Mouse (Mus musculus): ENCODE results near the gene Scarf2.

The Scarf2 gene

DNA sequence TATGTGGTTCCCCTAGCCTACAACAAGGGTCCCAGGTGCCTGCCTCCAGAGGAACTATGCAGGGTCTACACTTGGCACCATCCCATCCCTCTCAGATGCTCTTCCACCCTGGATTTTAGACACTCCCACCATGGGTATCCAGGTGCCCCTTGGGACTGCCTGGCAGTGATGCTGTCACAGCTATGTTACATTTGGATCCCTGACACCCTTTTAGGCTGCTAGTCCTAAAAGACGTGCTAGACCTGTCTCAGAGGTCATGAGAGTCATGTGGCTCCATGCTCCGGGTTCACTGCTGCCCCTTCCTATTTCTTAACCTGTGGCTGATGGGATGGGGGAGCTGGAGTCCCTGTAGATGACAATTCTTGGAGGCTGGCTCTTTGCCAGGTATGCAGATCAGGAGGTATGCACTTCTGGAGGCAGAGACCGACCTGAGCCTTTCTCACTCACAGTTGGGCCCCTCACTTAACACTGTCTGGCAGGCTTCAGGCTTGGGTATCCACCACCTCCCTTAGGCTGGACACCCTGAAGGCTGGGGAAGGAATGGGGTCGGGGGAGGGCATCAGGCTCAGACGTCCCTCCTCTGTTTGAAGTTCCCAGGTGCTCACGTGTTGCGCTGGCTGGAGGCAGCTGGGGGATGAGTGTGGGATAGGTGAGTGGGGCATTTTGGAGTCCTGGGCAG lies 4.8 kb downstream of the Scarf2 start:
- DNase-seq, result peak in 1 of 2 experiments; percentile 39

DNA sequence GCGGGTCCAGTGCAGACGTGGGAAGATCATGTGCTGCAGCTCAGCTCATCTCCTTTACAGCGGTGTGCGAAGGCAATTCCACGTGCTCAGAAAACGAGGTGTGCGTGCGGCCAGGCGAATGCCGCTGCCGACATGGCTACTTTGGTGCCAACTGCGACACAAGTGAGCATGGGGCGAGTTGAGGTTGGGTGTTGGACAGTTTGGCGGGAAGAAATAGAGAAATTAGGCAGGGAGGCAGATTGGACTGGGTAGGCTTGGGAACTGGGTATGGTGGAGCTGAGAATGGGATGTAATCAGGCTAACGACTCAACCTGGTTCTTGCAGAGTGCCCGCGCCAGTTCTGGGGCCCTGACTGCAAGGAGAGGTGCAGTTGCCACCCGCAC lies 5.4 kb downstream of the Scarf2 start:
- no peak for DNase-seq

DNA sequence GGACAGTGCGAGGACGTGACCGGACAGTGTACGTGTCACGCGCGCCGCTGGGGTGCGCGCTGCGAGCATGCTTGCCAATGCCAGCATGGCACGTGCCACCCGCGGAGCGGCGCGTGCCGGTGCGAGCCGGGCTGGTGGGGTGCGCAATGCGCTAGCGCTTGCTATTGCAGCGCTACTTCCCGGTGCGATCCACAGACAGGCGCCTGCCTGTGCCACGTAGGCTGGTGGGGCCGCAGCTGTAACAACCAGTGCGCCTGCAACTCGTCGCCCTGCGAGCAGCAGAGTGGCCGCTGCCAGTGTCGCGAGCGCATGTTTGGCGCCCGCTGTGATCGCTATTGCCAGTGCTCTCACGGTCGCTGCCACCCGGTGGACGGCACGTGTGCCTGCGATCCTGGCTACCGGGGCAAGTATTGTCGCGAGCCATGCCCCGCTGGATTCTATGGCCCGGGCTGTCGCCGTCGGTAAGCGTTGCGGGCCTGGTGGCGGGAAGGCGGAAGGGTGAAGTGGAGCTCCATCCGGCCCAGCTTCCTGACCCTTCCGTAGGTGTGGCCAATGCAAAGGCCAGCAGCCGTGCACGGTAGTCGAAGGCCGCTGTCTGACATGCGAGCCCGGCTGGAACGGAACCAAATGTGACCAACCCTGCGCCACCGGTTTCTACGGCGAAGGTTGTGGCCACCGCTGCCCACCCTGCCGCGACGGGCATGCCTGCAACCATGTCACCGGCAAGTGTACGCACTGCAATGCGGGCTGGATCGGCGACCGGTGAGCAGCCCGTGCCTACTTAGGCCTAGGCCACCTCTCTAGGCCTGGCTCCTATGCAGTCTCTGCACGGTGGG lies 6.0 kb downstream of the Scarf2 start:
- peak; percentile 38 to 59 for DNase-seq

DNA sequence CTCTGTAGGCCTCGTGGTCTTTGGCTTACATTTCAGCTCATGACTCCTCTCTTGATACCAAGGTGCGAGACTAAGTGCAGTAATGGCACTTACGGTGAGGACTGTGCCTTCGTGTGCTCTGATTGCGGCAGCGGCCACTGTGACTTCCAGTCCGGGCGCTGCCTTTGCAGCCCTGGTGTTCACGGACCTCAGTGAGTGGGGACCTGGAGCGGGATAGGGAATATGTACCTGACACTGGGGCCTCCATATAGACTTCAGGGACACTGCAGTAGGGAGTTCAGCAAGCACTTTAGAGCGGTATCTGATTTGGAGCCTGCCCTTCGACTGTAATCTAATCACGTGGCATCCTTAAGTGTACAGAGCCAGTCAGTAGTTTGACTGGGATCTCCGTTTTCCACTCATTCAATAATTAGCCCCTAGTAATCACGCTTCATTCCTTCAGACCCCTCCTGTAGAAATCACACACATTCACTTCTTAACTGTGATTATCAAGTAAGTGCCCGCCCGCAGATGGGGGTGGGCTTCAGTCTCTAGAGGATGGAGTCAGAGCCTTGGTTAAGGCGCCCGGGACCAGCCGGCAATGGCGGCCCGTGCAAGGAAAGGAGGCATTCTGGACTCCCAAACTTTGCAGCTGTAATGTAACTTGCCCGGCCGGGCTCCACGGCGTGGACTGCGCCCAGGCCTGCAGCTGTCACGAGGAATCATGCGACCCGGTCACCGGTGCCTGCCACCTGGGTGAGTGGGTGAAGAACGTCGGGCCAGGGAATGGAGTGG lies 6.8 kb downstream of the Scarf2 start:
- no peak for DNase-seq

DNA sequence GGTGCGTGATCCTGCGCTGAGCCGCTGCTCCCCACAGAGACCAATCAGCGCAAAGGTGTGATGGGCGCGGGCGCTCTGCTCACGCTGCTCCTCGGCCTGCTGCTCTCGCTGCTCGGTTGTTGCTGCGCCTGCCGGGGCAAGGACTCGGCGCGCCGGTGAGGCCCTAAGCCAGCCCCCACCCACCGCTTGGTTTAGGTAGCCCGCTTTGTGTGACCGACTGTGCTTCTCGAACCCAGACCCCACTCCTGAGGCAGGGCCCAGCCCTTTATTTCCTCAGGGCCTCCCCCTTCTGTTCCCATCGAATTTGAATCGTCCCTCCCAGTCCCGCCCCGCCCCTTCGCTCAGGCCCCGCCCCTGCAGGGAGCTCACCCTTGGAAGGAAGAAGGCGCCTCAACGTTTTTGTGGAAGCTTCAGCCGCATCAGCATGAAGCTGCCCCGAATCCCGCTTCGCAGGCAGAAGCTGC lies 7.4 kb downstream of the Scarf2 start:
- no peak for DNase-seq

DNA sequence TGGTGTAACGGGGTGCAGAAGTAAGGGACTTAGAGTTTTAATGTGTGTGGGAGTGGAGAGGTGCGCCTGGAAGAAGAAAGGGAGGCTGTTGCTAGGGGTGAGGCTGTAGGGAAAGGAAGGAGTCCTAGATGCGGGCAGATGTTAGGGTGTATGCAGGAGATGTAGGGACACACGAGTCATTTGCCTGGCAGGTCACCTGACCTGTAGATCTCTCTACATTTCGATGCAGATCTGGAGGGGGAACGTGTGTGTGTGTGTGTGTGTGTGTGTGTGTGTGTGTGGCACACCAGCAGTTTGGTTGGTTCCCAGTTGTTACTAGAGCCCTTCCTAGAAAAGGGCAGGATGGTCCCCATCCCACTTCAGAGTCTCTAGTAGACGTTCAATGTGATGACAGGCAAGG lies 7.9 kb downstream of the Scarf2 start:
- no peak for DNase-seq

DNA sequence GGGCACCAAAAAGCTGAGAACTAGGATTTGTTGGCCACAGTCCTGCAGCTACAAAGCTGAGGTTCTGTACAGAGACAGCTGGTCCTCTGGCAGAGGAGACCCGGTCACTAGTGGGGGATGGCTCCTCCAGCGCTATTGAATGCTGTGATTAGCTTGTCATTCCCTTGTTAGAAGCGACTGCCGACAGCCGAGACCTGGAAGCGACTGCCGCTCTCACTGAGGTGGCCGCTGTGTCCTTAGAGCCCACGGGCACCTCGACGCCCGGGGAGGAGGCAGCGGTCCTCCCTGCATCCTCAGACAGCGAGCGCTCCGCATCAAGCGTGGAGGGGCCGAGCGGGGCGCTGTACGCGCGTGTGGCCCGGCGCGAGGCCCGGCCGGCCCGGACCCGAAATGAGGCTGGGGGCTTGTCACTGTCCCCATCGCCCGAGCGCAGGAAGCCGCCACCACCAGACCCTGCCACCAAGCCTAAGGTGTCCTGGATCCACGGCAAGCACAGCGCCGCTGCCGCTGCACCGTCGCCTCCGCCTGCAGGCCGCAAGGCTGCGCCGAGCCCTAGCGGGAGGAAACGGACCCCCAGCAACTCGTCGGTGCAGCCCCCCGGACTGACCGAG lies 9.6 kb downstream of the Scarf2 start:
- DNase-seq, result peak; percentile 45 to 53

DNA sequence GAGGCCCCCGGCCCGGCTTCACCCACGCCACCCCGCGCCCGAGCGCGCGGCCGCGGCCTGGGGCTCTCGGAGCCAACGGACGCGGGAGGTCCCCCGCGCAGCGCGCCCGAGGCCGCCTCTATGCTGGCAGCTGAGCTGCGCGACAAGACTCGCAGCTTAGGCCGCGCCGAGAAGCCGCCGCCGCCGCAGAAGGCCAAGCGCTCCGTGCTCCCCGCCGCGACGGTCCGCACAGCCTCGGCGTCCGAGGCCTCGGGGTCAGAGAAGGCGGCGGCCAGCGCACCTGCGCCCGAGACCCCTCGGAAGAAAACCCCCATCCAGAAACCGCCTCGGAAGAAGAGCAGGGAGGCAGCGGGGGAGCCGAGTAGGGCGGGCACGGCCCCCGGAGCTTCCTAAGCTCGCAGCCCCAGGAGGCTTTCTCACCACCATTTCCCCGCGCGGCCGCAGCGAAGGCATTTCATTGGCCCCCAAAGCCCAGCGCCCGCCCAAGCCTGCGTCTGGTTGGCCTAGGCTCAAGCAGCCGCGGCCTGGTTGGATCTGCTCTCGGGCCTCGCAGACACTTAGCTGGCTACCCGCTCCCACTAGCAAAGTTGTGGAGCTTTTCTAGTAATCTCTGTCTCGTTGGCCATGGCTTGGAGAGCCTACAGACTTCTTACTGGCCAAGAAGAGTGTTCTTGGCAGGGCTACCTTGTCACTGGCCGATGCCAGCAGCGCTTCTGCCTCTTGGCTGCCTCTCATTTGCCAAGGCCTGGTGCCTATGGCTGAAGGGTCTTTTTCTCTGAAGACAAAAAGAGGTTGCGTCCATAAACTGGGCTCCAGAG lies 10.3 kb downstream of the Scarf2 start:
- DNase-seq, result peak; percentile 89 to 90

DNA sequence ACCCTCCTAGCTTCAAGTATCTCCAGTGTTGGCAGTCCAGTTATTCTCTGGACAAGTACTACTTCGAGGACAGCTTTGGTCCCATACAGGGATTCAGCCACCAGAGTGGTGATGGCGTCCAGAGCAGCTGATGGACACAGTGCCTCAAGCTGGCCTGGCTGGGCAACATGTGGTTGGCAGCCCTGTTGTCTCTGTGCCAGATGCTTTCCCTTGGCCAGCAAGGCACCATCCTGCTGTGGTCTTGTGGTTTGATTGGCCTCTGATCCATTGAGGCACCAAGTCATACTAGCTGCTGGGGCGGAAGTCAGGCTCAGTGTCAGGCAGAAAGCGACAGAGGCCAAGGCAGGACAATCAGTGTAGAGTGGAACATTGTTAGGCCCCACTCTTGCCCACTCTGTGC lies 12.0 kb downstream of the Scarf2 start:
- peak in 1 of 2 experiments; percentile 50 for DNase-seq

DNA sequence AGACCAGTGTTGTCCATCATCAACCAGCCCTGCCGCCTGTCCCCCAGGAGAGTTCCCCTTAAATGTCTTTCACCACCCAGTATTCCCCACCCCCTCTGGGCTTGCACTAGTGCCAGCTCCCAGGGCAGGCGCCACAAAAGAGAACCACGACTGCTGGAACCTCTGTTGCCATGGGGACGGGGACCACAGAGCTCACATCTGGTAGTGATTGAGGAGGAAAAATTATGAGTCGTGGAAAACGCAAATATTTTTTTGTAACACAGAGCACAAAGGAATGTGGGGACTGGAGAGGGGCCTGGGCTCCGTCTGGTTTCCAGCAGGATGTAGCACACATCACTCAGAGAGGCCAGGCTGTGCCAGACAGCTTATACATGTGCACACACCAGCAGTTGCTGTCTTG lies 12.6 kb downstream of the Scarf2 start:
- no peak for DNase-seq

DNA sequence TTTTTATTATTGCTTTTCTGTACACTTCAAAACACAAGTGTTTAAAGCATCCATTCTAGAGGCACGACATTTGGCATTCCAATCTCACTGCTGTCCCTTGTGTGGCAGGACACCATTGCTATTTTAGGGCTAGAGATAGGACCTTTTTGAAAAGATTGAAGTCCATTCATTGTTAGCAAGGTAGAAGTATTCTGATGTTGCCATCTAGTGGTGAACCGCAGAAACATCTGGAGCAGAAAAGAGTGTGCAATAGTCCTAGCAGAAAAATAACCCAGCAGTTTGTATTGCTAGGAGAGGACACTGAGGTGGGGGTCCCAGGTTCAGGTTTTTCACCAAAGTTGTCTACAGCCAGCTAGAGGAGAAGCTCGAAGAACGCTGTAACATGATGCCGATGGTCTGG lies 15.0 kb downstream of the Scarf2 start:
- DNase-seq, result peak in 1 of 2 experiments; percentile 55

DNA sequence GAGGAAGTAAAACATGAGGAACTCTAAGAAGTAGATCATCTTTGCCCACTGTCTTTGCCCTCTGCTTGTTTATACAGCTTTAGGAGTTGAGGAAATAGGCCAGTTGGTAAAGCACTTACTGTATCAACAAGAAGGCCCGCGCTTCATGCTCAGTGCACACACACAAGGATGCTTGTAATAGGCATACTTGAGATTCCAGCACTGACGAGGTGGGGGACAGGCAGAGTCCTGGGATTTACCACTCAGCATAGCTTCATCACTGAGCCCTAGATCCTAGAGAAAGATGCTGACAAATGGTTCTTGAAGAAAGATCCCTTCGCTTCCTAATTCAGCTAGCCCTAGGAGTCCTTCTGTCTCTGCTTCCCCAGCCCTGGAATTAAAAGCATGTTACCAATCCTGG lies 16.1 kb downstream of the Scarf2 start:
- no peak for DNase-seq

DNA sequence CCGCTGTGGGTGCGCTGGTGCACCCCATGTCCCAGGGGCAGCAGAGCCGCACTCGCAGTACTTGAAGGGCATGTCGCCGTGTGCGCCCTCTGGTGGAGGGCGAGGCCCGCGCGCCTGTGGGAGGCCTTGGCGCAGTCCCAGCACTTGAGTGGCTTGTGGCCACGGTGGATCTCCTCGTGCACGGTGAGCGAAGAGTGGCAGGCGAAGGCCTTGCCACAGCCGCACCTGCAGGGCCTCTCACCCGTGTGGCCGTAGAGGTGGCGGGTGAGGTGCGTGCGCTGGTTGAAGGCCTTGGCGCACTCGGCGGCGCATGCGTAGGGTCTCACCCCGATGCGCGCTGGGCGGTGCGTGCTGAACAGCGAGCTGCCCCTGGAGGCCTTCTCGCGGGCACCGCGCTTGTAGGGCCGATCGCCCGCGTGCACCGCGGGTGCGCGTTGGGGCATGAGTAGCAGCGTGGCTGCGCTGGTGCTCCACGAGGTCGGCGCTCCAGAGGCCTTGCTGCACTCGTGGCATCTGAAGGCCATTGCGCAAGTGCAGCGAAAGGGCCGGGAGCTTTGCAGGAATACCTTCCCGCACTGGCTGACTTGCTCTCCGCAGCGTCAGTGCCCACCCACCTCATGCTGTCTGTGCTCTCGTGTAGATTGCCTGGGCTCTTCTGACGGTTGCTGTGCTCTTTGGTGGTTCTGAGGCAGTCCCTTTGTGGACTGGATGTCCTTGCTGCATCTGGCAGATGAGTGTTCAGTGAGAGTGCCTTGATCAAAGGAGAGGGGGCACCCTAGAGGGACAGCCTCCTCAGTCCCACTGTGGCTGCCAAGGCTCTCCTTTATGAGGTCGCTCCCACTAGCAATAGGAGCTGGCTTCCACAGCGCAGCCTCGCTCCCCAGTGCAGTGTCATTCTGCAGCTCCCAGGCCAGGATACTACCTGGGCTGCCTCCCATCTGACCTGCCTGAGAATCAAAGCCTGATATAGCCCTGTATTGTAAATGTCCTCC lies 18.6 kb downstream of the Scarf2 start:
- peak; percentile 78 to 82 for DNase-seq

DNA sequence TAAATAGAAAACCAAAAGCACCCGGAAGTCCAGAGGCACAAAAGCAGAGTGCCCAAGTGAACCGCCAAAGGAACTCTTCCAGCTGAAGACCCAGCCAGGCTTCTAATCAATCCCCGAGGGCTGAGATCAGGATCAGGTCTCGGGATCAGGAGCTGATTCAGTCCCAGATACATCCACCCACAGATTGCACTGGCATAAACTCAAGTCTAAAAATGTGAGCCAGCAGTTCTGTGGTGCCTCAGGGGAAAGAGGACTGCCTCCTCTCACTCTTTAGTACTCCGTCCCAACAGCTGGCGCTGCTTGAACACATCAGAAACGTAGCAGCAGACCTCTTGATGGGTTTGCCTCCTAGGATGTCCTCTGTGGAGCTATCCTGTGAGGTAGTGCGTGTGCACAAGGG lies 19.4 kb downstream of the Scarf2 start:
- no peak for DNase-seq

DNA sequence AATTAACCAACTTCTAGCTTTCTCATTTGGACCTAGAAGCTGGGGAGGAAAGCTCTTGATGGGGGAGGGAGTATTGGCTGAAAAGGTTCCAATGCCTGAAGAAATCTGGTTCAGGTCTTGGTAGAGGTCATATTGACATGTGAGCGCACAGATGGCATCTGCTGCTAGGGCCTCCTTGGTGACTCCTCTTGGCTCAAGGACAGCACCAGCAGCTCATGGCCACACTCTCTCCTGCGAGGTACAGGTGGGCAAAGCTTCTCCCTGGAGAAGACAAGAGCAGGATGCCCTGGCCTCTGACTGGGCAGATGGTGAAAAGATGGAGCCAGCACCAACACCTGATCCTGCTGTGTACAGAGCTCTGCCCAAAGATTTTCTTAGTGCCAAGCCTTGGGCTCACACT lies 29.4 kb downstream of the Scarf2 start:
- DNase-seq, result peak; percentile 73 to 76

DNA sequence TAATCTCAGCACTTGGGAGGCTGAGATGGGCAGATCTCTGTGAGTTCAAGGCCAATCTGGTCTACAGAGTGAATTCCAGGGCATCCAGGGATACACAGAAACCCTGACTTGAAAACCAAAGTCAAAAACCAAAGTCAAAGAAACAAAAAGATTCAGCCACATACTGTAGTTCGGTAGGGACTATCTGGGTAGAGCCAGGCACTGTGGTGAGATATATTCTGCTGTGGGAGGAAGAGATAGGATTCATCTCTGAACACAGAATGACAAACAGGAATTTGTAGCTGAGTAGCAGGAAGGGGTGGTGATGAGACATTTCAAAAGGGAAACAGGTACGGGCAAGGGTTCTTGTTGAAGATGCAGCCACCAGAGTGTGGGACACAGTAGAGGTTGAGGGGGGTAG lies 31.1 kb downstream of the Scarf2 start:
- DNase-seq, result no peak

DNA sequence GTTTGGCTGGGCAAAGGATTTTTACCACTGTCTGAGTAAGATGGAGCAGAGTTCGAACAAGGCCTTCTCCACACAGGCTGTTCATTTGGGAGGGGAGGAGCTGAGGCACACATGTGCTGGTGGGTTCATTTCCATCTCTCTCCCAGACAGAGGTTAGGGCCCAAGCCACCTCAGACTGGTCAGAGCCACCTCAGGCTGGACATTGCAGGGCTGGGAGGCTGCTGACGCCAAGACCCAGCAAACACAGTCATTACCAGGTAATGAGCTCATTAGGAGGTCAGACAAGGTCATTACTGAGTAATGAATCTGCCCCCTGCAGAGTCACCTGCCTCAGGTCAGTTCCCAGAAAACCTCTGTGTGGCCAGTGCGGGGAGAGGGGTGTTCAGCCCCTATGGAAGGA lies 31.8 kb downstream of the Scarf2 start:
- no peak for DNase-seq

DNA sequence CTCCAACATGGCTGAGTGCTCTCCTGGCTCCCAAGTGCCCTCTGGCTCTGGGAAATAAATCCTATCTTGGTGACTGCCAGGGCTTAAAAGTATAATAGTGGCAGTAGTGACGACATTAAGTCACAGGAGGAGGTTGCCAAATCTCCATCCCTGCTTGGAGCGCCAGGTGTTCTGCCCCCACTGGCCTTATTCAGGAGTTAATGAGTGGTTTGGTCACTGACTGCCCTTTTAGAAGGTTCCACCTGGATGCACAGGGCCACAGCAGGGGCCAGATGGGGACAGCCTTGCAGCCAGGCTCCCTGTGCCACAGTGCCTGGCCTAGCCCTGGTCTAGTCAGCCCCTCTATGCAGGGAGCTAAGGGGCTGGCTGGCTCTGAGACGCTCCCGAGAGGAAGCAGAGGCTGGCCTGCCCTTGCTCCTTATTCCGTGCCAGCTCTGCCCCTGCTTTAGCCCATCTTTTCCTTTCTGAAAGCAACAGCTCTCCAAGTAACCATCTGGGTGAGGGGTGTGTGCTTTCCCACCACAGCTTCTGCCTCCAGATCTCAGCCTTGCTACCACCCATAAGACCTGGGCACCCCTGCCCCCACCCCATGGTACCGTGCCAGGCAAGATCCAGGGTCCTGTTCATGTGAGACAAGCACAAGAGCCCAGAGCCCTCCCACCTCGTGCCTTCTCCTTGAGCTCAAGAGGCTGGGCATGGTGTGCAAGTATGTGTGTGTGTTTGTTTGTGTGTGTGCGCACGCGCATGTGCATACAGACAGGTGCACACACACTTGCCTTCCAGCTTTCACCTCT lies 33.5 kb downstream of the Scarf2 start:
- no peak for DNase-seq

DNA sequence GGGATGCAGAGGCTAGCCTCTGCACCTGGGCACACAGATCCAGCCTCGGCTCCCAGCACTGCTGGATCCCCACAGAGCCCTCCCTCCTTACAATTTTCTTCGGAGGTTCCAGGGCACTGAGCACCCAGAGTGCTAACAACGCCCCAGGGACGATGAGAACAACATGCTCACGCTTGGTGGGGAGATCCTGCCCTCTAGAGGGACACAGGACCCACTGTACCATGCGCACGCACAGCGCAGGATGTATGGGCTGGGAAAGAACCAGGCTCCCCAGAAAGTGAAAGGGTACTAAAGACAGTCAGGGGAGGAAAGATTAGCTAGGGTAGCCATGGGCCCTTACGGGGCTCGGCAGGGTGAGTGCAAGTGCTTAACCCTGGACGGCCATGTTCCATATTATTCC lies 34.7 kb downstream of the Scarf2 start:
- no peak for DNase-seq

DNA sequence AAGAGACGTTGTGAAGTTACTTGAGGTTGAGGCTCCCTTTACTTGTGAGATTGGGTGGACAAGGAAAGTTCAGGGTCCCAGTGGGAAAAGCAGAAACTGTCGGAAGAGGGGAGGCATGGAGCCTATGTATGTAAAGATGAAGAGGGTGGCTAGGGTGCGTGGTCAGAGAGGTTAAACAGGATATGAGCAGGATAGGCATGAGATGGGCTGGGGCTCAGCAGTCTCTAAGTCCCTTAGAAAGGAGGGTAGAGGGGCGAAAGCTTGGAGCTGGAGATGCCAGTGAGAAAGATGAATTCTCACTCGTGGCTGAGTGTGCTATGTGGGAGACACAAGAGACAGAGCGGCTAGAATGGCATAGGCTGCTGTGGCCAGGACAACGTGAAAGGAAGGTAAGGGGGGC lies 35.7 kb downstream of the Scarf2 start, which contains the start of gene B830017H08Rik:
Gene B830017H08Rik (plus strand): TSS at position 301 of the 400 bp plus-strand sequence.
- DNase-seq, result no peak

Data from cerebellum, postnatal 14 days (tissue).